Comparison of ENCODE assay signal across 8 mouse cellular contexts in the genomic region with DNA sequence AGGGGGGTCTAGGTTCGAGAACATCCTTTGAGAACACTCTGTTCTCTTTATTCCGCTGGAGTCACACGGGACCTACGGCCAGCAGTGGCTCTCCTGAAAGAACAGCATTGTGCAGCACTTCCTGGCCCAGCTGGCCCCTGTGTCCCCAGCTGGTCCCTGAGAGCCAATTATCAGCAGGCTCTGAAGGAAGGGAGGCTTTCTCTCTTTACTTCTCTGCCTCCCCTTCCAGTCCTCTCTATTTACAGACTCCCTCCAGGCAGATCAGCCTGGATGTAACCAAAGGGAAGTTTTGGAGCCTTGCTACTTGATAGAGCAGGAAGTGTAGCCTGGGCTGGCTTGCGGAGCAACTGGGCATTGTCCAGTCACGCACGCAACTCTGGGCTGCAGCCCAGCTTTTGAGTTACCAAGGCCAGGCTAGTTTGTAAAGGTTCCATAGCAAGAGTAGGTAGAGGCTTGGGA.
A peak's percentile ranks its signal among the peaks of the same experiment; 100 is the strongest.
DNase-seq lines count a peak whose midpoint lies in the region; ATAC-seq and TF ChIP-seq lines count a peak whose summit lies in the region.

No protein-coding gene starts in this region.

- peak overlapping the region; percentile 71 for H3K27ac ChIP-seq in heart, adult 2 months
- peak overlapping the region; percentile 43 for H3K27ac ChIP-seq in kidney, adult 2 months (ENCODE audit: insufficient read depth, low read depth, low read length)
- peak overlapping the region; percentile 56 for H3K27ac ChIP-seq in liver, embryonic 12.5 days

- intact Hi-C loops in heart, adult 2 months (cut with DNase I): no loop called here

- H3K4me3 ChIP-seq in heart, adult 2 months: no peak overlapping the region
- H3K4me3 ChIP-seq in kidney, adult 2 months (ENCODE audit: insufficient read depth, low read depth, low read length): no peak overlapping the region
- H3K4me3 ChIP-seq in liver, embryonic 12.5 days: no peak overlapping the region

- no peak overlapping the region for H3K4me2 ChIP-seq in liver, embryonic 12.5 days

- TF ChIP-seq EP300 in heart, adult 2 months (IDR thresholded peaks at IDR 0.05; ENCODE audit: insufficient read depth, low read depth, low read length): peak; percentile 65; the same call in 1 of the 2 replicates

- H3K36me3 ChIP-seq in heart, adult 2 months (ENCODE audit: control insufficient read depth, insufficient read depth, low read length): no peaks in the 10 kb centered on the region
- no peaks in the 10 kb centered on the region for H3K36me3 ChIP-seq in kidney, adult 2 months (ENCODE audit: control insufficient read depth, insufficient read depth, low read length)
- H3K36me3 ChIP-seq in liver, embryonic 12.5 days: no peaks in the 10 kb centered on the region

- peaks cover under 1% of the 10 kb centered on the region; the same call in 1 of the 2 replicates for H3K79me2 ChIP-seq in heart, adult 2 months (replicated peaks; ENCODE audit: control insufficient read depth, insufficient read depth, low read length)

- no peaks in the 10 kb centered on the region for H3K9me3 ChIP-seq in liver, embryonic 12.5 days (replicated peaks)

- no peak for DNase-seq in cerebellum, adult 8-10 months
- peak; percentile 24 to 43 for DNase-seq in cerebellum, postnatal 36 days
- peak; percentile 48 to 61 for DNase-seq in heart, adult 2 months
- DNase-seq in kidney, adult 2 months: peak; percentile 50
- DNase-seq in retina, postnatal 1 day: peak; percentile 69
- DNase-seq in spleen, postnatal 10 days (ENCODE audit: low spot score in 2 of 2): no peak

- peak; percentile 50; the same call in 1 of the 2 replicates for TF ChIP-seq POLR2A in heart, adult 2 months (IDR thresholded peaks at IDR 0.05; ENCODE audit: insufficient read depth, low read depth, low read length)
- no peak for TF ChIP-seq POLR2A in kidney, adult 2 months (IDR thresholded peaks at IDR 0.05; ENCODE audit: low read depth, low read length)

- H3K27me3 ChIP-seq in heart, adult 2 months (ENCODE audit: control insufficient read depth, insufficient read depth, low read length): no peaks in the 10 kb centered on the region
- no peaks in the 10 kb centered on the region for H3K27me3 ChIP-seq in kidney, adult 2 months (replicated peaks; ENCODE audit: control insufficient read depth, insufficient read depth, low read length)
- H3K27me3 ChIP-seq in liver, embryonic 12.5 days (replicated peaks): no peaks in the 10 kb centered on the region

- 25% methylated on average over 7 of the region's 7 CpGs for WGBS in heart, adult 2 months
- WGBS in kidney, adult 2 months: 37% methylated on average over 7 of the region's 7 CpGs
- 49% methylated on average over 7 of the region's 7 CpGs for WGBS in liver, embryonic 12.5 days (ENCODE audit: insufficient replicate concordance)

- peaks cover 11% of the 10 kb centered on the region for H3K4me1 ChIP-seq in heart, adult 2 months (ENCODE audit: control insufficient read depth, insufficient read depth, low read length)
- no peaks in the 10 kb centered on the region for H3K4me1 ChIP-seq in kidney, adult 2 months (ENCODE audit: control insufficient read depth, insufficient read depth, low read length)
- H3K4me1 ChIP-seq in liver, embryonic 12.5 days: 0 out of 2 replicates have a peak, but pooled peaks cover 3% of the 10 kb centered on the region

- H3K9ac ChIP-seq in heart, adult 2 months (ENCODE audit: low read depth, low read length): 0 out of 2 replicates have a peak overlapping the region, but pooled peaks have one; percentile 9
- H3K9ac ChIP-seq in liver, embryonic 12.5 days: no peak overlapping the region

- 0 out of 2 replicates have a peak, but pooled peaks have one; percentile 15 for ATAC-seq in cerebellum, adult (ENCODE audit: insufficient number of reproducible peaks, low FRiP score, low TSS enrichment)
- ATAC-seq in liver, embryonic 12.5 days: no peak

- no peak for TF ChIP-seq CTCF in heart, adult 2 months (IDR thresholded peaks at IDR 0.05)
- TF ChIP-seq CTCF in kidney, adult 2 months (conservative IDR thresholded peaks at IDR 0.05; ENCODE audit: insufficient read depth, insufficient read length, low read depth, low read length): no peak

Comparison
In these comparisons a context has a peak if more than half of its experiments do, and no peak if none do; other contexts are left out.
1. DNase-seq: peak in cerebellum, postnatal 36 days (2 of 2), heart, adult 2 months (2 of 2), kidney, adult 2 months (single experiment) and retina, postnatal 1 day (single experiment); none in cerebellum, adult 8-10 months (single experiment) and spleen, postnatal 10 days (0 of 2).
2. Peak in every context shown above with its lines, with median percentiles within 50 percentile points of each other: H3K27ac ChIP-seq.